In genomic region chr12:32834781-32835180, GRCm38 (mm10) we compare ENCODE assay signal across 27 mouse cellular contexts. TPM values are rescaled to one million over a fixed set of nuclear protein-coding genes. Genes with fewer than 3 reads are reported as not detected.
A peak's percentile ranks its signal among the peaks of the same experiment; 100 is the strongest.
DNase-seq lines count a peak whose midpoint lies in the region; ATAC-seq and TF ChIP-seq lines count a peak whose summit lies in the region.
"Had no signal": no experiment of that assay in that cellular context is flagged by ENCODE, and none has a peak within 500 bp of the region (broad histone marks: within the 10 kb centered on the region; RNA-seq: fewer than 3 reads in every experiment).

No protein-coding gene starts in this region.

- H3K27me3 ChIP-seq in heart, postnatal 0 days (ENCODE audit: control insufficient read depth, insufficient read depth, low read length) = no peaks in the 10 kb centered on the region
- no peaks in the 10 kb centered on the region for H3K27me3 ChIP-seq in lung, embryonic 15.5 days
- H3K27me3 ChIP-seq in stomach, embryonic 16.5 days (ENCODE audit: control insufficient read depth, insufficient read depth, low read length) = no peaks in the 10 kb centered on the region
- H3K27me3 ChIP-seq: forebrain, embryonic 12.5 days; megakaryocyte, embryonic 14.5 days; midbrain, embryonic 13.5 days had no signal

- H3K9me3 ChIP-seq in heart, postnatal 0 days (replicated peaks; ENCODE audit: control insufficient read depth, low read length) = no peaks in the 10 kb centered on the region
- no peaks in the 10 kb centered on the region for H3K9me3 ChIP-seq in lung, embryonic 15.5 days
- H3K9me3 ChIP-seq in stomach, embryonic 16.5 days (replicated peaks; ENCODE audit: control insufficient read depth, low read length) = peaks cover 3% of the 10 kb centered on the region; the same call in 1 of the 2 replicates
- H3K9me3 ChIP-seq: forebrain, embryonic 12.5 days; G1E; midbrain, embryonic 13.5 days had no signal

- peaks cover 11% of the 10 kb centered on the region for H3K4me1 ChIP-seq in heart, postnatal 0 days (ENCODE audit: control insufficient read depth, insufficient read depth)
- H3K4me1 ChIP-seq in lung, embryonic 15.5 days = no peaks in the 10 kb centered on the region
- H3K4me1 ChIP-seq in stomach, embryonic 16.5 days (ENCODE audit: control insufficient read depth, insufficient read depth, low read length) = 0 out of 2 replicates have a peak, but pooled peaks cover 3% of the 10 kb centered on the region
- H3K4me1 ChIP-seq: forebrain, embryonic 12.5 days; megakaryocyte, embryonic 14.5 days; midbrain, embryonic 13.5 days had no signal

- no peak overlapping the region for H3K4me2 ChIP-seq in heart, postnatal 0 days (ENCODE audit: low read depth, low read length)
- no peak overlapping the region for H3K4me2 ChIP-seq in lung, embryonic 15.5 days
- no peak overlapping the region for H3K4me2 ChIP-seq in stomach, embryonic 16.5 days (ENCODE audit: low read depth, low read length)
- H3K4me2 ChIP-seq: forebrain, embryonic 12.5 days; heart, embryonic 11.5 days; lung, embryonic 14.5 days; midbrain, embryonic 13.5 days had no signal

- H3K27ac ChIP-seq in heart, postnatal 0 days (ENCODE audit: low read depth) = 0 out of 2 replicates have a peak overlapping the region, but pooled peaks have one; percentile 34
- H3K27ac ChIP-seq in lung, embryonic 15.5 days = 0 out of 2 replicates have a peak overlapping the region, but pooled peaks have one; percentile 15
- H3K27ac ChIP-seq in stomach, embryonic 16.5 days (ENCODE audit: low read length) = peak overlapping the region; percentile 17; the same call in 1 of the 2 replicates
- no peak overlapping the region for H3K27ac ChIP-seq in left cerebral cortex, adult 2 months
- H3K27ac ChIP-seq: forebrain, embryonic 12.5 days; layer of hippocampus, adult 2 months; liver, embryonic 14.5 days; midbrain, embryonic 13.5 days had no signal

- no peak overlapping the region for H3K4me3 ChIP-seq in heart, postnatal 0 days (ENCODE audit: low read depth, low read length)
- H3K4me3 ChIP-seq in lung, embryonic 15.5 days = no peak overlapping the region
- H3K4me3 ChIP-seq in stomach, embryonic 16.5 days (replicated peaks; ENCODE audit: low read length) = no peak overlapping the region
- H3K4me3 ChIP-seq in left cerebral cortex, adult 2 months = no peak overlapping the region
- H3K4me3 ChIP-seq: forebrain, embryonic 12.5 days; layer of hippocampus, adult 2 months; megakaryocyte, embryonic 14.5 days; midbrain, embryonic 13.5 days had no signal

- no peak overlapping the region for H3K9ac ChIP-seq in heart, postnatal 0 days (replicated peaks; ENCODE audit: low read depth, low read length)
- no peak overlapping the region for H3K9ac ChIP-seq in lung, embryonic 15.5 days
- no peak overlapping the region for H3K9ac ChIP-seq in stomach, embryonic 16.5 days (ENCODE audit: low read length)
- H3K9ac ChIP-seq: forebrain, embryonic 12.5 days; forebrain, postnatal 0 days; liver, embryonic 14.5 days; lung, embryonic 14.5 days; midbrain, embryonic 13.5 days had no signal

- TF ChIP-seq EP300 in heart, postnatal 0 days (IDR thresholded peaks at IDR 0.05; ENCODE audit: low read depth) = no peak

- peak; percentile 17 for DNase-seq in adrenal gland, postnatal 14 days
- no peak for DNase-seq in adrenal gland, adult 8-10 months
- DNase-seq in heart, postnatal 0 days (ENCODE audit: low spot score) = no peak
- no peak for DNase-seq in heart, postnatal 25 days (ENCODE audit: low spot score)
- DNase-seq in lung, adult 18-20 months = no peak
- DNase-seq in left cerebral cortex, adult 2 months (ENCODE audit: extremely low spot score in 1 of 2, low spot score in 2 of 2) = no peak
- DNase-seq: cerebellum, adult 11-12 months; cerebellum, adult 9-11 months; embryo, embryonic 11 days; forebrain, postnatal 0 days; gastrocnemius, postnatal 10 days; kidney, adult 18-20 months; liver; right cerebral cortex, postnatal 14 days; thymus, adult 18-20 months; thymus, postnatal 36 days had no signal

- WGBS in heart, postnatal 0 days = 75% methylated on average over 6 of the region's 6 CpGs
- WGBS in lung, embryonic 15.5 days = 85% methylated on average over 6 of the region's 6 CpGs
- WGBS in stomach, embryonic 16.5 days = 84% methylated on average over 6 of the region's 6 CpGs

- peaks cover 43% of the 10 kb centered on the region for H3K36me3 ChIP-seq in heart, postnatal 0 days (replicated peaks; ENCODE audit: control insufficient read depth, insufficient read depth, low read length)
- H3K36me3 ChIP-seq in lung, embryonic 15.5 days = peaks cover 28% of the 10 kb centered on the region
- H3K36me3 ChIP-seq in stomach, embryonic 16.5 days (ENCODE audit: control insufficient read depth, insufficient read depth, low read length) = peaks cover 6% of the 10 kb centered on the region; the same call in 1 of the 2 replicates

- ATAC-seq in heart, postnatal 0 days (ENCODE audit: insufficient read depth, low read depth) = no peak
- no peak for ATAC-seq in lung, embryonic 15.5 days (ENCODE audit: borderline replicate concordance, extremely low read depth, low FRiP score, low TSS enrichment)
- no peak for ATAC-seq in stomach, embryonic 16.5 days (ENCODE audit: insufficient read depth, low FRiP score)
- ATAC-seq: forebrain, postnatal 0 days; hindbrain, embryonic 16.5 days; midbrain, embryonic 13.5 days had no signal

- intact Hi-C loops in heart, postnatal 25 days (cut with DNase I) = no loop called here
- intact Hi-C loops in left cerebral cortex, adult 2 months (cut with DNase I) = no loop called here

- no peak for TF ChIP-seq CTCF in heart, postnatal 0 days (IDR thresholded peaks at IDR 0.05; ENCODE audit: low read depth)
- TF ChIP-seq CTCF in left cerebral cortex, adult 2 months (IDR thresholded peaks at IDR 0.05) = no peak

RNA-seq across cellular contexts. Expression of gene Nampt, which starts 15.4 kb away (rescaled TPM):
- 161 and 222 TPM in 2 replicates for total RNA-seq in adrenal gland, postnatal 14 days (2021)
- total RNA-seq in adrenal gland, adult 8-10 months (2022) = 100 to 1,000 TPM in 1 of 4 experiments, 10 to 100 TPM in 3; 43.5 to 135 (median 71.2) TPM
- total RNA-seq in heart, postnatal 0 days (2014; rRNA removed; ENCODE audit: low replicate concordance) = 21.9 and 22.2 TPM in 2 replicates
- 13.7 and 15.5 TPM in 2 replicates for polyA plus RNA-seq in heart, postnatal 0 days (2015; fragmentation: Nextera tagmentation; extraction: Ambion mirVana)
- 10 to 100 TPM; 88.4 to 94.6 TPM for total RNA-seq in heart, postnatal 25 days (2021)
- polyA plus RNA-seq in lung, embryonic 15.5 days (2015; fragmentation: Nextera tagmentation; extraction: Ambion mirVana) = 27.1 and 28.3 TPM in 2 replicates
- polyA plus RNA-seq in stomach, embryonic 16.5 days (2015; fragmentation: Nextera tagmentation; extraction: Ambion mirVana) = 25.2 and 27.5 TPM in 2 replicates
- total RNA-seq in left cerebral cortex, adult 2 months (2021) = 10 to 100 TPM; 28.9 to 29.4 TPM
